Mouse (Mus musculus) embryonic stem cell, embryonic (primary cell): ENCODE results near the gene Zfpm1.

Experiments used
- CTCF ChIA-PET, 4 experiments: fragments of 300-600 bp in 2 of 4; fragments of 350-600 bp in 2 of 4; sonication (Branson Sonifier 250); formaldehyde crosslinking; loops; one replicate each; lab custom pipeline; 2022; ENCODE audit warnings: inconsistent platforms in 2 of 4; lab: Charles Lee
- POLR2A ChIA-PET, 4 experiments: fragments of 300-600 bp in 2 of 4; fragments of 350-600 bp in 2 of 4; sonication (Branson Sonifier 250); formaldehyde crosslinking; loops; one replicate each; lab custom pipeline; 2022; ENCODE audit warnings: antibody characterized with exemption in 4 of 4, inconsistent platforms in 1 of 4; lab: Charles Lee

Zfpm1 gene

DNA sequence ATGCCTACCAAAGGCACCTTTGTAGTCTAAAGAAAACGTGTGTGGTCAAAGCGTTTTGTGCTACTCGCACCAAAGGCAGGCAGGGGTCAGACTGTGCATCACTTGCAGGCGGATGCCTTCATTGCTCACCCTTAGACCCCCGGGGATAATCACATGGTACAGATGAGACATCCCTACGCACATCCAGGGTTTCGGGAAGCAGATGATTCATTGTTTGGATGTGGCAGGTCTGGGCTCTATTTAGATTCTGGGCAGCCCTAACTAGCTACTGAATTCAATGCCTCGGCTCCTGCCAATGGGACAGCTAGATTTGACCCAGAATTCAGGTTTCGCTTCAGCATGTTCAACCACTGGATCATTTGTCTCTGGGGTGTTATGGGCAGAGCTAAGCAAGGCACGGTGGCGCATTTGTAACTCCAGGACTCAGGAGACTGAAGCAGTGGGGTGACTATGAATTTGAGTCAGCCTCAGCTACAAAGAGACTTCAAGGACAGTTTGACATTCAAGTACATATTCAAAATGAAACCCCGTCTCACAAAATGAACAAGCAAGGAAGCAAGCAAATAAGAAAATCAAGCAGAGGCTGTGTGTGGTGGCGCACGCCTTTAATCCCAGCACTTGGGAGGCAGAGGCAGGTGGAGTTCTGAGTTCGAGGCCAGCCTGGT is 77.3 kb downstream of the Zfpm1 start:
- CTCF ChIA-PET: interaction anchor here in 1 of 4 experiments (2.0 kb wide), 1 partner anchor 10 kb away, joined by 7 read pairs; no protein-coding TSS in a partner anchor
- POLR2A ChIA-PET: interaction anchor here in 3 of 4 experiments (0.6 to 2.5 kb wide), 6 partner anchors 10 to 185 kb away, joined by 3 to 7 read pairs (median 4); partner anchors contain the start of gene Zc3h18 (in 1 of the 3)

DNA sequence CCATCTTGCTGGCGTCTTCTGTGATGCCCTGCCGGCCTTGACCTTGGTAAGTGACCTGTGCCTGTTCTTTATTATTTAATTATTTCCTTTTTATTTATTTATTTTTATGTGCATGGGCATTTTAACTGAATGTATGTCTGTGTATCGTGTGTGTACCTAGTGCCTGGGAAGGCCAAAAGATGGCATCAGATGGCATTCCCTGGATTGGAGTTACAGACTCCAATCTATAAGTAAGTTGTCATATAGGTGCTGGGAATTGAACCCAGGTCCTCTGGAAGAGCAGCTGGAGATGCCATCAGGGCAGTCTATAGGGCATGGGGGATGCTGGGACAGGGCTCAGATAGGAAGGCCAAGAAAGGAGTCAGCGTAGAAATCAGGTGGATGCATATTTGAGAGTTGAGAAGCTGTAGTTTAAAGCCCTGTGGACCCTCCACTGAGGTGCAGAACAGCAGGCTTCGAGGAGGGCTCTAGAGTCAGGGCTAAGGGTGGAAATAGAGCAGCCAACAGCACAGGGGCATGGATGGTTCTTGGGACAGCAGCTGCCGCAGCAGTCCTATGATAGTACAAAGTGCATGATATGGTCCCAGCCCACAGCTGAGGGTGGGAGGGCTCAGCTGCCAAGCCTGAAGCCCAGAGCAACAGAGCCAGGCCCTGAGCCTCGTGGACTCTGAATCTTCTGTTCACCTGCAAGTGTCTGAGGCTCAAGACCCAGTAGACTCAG is 78.9 kb downstream of the Zfpm1 start, which contains the start of gene Trhr2:
Gene Trhr2 (minus strand): TSS at position 51 of the 721 bp plus-strand sequence.
- POLR2A ChIA-PET: no interaction called here

DNA sequence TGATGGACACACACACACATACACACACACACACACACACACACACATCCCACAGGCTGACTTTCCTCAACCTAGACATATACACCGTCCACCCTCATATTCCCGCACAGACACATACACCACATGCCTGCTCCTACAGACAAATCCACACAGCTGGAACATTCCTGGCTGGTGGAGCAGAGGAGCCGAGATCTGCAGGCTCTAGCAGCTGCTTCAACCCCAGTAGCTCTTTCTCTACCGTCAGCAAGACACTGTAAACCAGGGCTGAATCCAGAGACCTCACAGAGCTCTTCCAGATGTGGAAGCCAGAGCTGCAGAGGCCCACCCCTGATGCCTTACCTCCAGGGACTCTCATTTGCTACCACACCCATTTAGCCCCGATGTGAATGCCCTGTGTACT is 80.3 kb downstream of the Zfpm1 start:
- ChIA-PET POLR2A (interaction anchor here in 2 of 4 experiments (0.7 to 1.0 kb wide), 2 partner anchors 10 to 389 kb away, joined by 3 read pairs; no protein-coding TSS in a partner anchor), CTCF (no interaction called here)

More for the DNA sequence above, 78.9 kb downstream of the Zfpm1 start, which contains the start of gene Trhr2:
- CTCF ChIA-PET: interaction anchor here in 1 of 4 experiments (0.5 kb wide), 2 partner anchors 58 to 451 kb away, joined by 3 to 6 read pairs; no protein-coding TSS in a partner anchor

DNA sequence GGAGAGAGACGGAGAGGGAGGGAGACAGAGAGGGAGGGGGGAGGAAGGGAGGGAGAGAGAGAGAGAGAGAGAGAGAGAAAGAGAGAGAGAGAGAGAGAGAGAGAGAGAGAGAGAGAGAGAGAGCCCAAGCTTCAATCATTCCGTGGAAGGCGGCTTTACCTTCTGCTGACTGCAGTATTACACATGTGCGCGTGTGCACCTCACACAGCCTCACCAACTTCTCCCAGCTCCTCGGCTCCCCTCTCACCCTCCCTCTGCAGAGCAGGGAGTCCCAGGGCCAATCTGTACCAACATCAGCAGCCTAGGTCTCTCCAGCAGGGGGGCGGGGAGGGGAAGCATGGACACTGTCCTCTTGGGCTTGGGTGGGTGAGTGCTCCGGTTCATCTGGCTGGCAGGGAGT is 81.0 kb downstream of the Zfpm1 start:
- CTCF ChIA-PET: no interaction called here
- POLR2A ChIA-PET: interaction anchor here in 1 of 4 experiments (1.0 kb wide), 1 partner anchor 390 kb away, joined by 3 read pairs; no protein-coding TSS in a partner anchor

DNA sequence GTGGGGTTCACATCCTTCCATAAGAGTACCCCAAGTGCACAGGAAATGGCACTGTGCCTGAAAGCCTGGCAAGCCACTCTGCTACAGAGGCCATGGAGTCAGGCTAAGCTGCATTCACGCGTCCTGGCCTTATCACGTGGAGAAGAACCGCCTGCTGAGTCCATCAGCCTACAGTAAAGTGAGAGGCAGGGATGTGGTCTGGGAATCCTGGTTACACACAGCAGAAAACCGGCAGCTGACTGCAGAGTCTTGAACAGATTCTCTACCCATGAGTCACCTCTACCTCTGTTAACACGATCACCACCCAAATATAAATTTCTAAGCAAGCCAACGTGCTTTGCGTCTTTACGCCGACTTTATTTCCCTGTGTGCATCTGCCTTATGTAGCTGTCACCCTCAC is 86.6 kb downstream of the Zfpm1 start:
- POLR2A ChIA-PET: interaction anchor here in 3 of 4 experiments (0.6 to 2.8 kb wide), 9 partner anchors 9 to 517 kb away, joined by 3 to 10 read pairs (median 6); partner anchors contain the start of gene Mvd (in 1 of the 3)
- CTCF ChIA-PET: interaction anchor here (0.5 to 2.7 kb wide), 22 partner anchors 11 to 391 kb away, joined by 3 to 28 read pairs (median 8); no protein-coding TSS in a partner anchor

DNA sequence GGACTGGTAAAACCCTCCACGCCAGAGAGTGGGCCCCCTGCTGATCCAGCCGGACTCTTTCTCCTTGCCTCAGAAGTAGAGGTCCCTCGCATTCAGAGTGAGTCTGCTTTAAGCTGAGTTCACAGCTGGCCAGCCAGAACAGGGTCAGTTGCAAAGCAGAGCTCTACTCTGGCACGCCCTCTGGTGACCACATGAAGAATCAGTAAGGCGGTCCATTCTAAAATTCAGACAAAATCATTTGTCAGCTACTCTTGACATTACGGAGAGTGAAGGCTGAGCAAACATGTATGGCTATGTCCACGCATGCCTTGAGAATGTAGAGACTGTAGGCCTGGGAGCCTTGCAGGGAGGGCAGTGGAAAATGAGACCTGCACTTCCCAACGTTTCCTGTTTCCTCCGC is 87.7 kb downstream of the Zfpm1 start:
- CTCF ChIA-PET: interaction anchor here (0.5 to 2.7 kb wide), 75 partner anchors 8 to 520 kb away, joined by 3 to 28 read pairs (median 4); partner anchors contain the start of genes Mvd (in 2 of the 4) and Snai3 (in 1 of the 4)
- POLR2A ChIA-PET: interaction anchor here in 3 of 4 experiments (0.6 to 2.8 kb wide), 23 partner anchors 8 to 519 kb away, joined by 3 to 10 read pairs (median 3); partner anchors contain the start of genes Cyba (in 1 of the 3) and Mvd (in 1 of the 3)

DNA sequence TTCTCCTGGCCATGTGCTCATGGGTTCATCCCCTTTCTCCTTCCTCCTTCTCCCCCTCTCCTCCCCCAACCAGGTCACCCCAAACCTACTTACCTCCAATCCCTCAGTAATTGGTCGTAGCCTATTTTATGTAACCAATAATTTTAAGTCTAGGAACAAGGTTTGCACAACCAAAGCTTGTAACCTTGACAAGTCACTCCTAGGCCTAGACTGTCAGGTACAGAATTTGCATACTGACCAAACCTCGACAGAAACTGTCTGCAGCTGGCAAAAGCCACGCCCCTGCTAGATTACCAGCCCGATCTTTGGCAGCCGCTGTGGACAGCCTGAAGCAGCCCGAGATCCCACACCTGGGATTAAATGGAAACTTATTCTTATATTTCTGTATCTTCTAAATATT is 89.8 kb downstream of the Zfpm1 start:
- POLR2A ChIA-PET: interaction anchor here in 1 of 4 experiments (0.6 kb wide), 1 partner anchor 107 kb away, joined by 4 read pairs; no protein-coding TSS in a partner anchor
- CTCF ChIA-PET: interaction anchor here in 2 of 4 experiments (0.7 kb wide), 2 partner anchors 73 to 190 kb away, joined by 3 read pairs; no protein-coding TSS in a partner anchor

DNA sequence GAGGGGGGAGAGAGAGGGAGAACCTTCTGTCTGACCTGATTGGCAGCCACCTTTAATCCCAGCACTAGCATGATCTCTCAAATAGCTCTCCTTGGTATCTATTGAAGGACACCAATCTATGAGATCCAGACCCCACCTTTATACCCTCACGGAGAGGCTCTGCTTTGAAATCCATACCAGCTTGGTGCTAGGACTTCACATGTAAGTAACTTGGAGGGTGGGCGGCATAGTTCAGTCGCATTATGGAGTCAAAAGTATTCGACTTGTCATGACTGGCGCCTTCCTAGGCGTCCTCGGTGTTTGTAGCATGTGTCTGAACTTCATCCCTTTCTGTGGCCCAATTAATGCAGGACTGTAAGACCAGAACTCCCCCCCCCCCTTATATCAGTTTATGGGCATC is 93.4 kb downstream of the Zfpm1 start:
- CTCF ChIA-PET: interaction anchor here in 2 of 4 experiments (0.8 to 1.5 kb wide), 3 partner anchors 85 to 397 kb away, joined by 3 read pairs; no protein-coding TSS in a partner anchor

DNA sequence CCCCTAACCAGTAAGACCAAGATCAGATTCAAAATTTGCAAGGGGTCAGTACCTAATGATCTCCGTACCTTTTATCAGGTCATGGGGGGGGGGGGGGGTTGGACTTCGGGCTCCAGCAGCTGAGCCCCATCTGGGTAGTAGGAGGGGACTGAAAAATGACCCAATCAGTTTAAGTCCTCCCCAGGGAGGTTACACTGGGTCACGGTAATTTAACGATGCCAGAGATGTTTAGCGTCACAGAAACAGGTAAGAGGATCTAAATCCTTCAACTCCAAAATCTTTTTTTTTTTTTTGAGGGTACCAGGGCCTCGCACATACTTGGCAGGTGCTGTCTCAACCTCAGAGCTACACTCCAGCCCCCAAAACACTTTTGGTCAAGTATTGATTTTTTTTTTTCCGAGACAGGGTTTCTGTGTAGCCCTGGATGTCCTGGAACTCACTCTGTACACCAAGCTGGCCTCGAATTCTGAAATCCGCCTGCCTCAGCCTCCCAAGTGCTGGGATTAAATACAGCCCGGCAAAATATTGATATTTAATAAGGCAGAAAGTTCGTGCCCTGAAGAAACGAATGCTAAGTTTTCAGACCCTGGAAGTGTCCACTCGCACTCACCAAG is 93.9 kb downstream of the Zfpm1 start:
- CTCF ChIA-PET: interaction anchor here in 2 of 4 experiments (0.7 to 1.5 kb wide), 4 partner anchors 96 to 398 kb away, joined by 3 to 6 read pairs (median 4); no protein-coding TSS in a partner anchor
- POLR2A ChIA-PET: interaction anchor here in 2 of 4 experiments (0.7 to 5.2 kb wide), 11 partner anchors 11 to 834 kb away, joined by 3 to 39 read pairs (median 3); partner anchors contain the start of genes Il17c (in 1 of the 2), Mvd (in 1 of the 2) and Zfpm1 (in 1 of the 2)

More for the DNA sequence above, 93.4 kb downstream of the Zfpm1 start:
- POLR2A ChIA-PET: interaction anchor here in 3 of 4 experiments (0.7 to 2.8 kb wide), 9 partner anchors 11 to 1706 kb away, joined by 3 to 8 read pairs (median 3); partner anchors contain the start of gene Zfpm1 (in 1 of the 3)

DNA sequence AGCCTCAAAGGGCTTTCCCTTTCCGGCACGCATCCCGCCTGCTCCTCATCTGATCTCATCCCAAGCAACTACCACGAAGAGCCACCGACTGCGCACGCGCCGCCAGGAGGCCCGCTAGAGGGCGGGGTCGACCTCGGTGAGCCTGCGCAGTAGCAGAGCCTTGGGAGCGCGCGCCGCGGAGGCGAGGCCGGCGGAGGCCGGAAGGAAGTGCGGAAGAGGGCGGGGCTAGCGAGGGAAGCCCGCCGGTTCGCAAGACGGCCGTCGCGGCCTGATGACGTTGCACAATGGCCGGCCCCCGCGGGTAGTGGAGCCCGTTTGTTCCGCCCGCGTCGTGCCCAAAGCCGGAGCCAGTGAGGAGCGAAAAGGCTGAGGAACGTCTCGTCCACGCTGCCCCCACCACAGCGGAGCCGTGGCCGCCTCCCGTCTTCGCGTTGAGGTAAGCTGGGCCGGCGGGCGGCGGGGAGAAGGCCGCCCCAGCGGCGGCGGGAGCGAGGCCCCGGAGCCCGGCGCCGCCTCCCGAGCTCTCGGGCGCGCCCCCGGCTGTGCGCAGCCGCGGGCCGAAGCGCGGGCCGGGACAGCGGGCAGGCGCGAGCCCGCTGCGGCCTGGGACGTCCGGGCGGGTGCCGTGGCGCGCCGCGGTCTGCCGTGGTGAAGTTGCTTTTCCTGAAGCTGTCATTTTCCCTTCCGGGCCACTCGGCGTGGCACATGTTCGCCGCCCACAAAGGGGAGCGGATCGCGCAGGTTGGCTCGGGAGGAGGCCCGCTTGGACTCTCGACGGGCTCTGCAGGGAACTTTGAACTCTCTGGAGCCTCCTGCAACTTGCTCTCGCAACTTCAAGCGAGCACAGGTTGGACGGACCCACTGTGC is 94.7 kb downstream of the Zfpm1 start, which contains the start of gene Zc3h18:
Gene Zc3h18 (plus strand): TSS at position 245 of the 867 bp plus-strand sequence.
- CTCF ChIA-PET: interaction anchor here in 2 of 4 experiments (0.6 to 1.5 kb wide), 4 partner anchors 97 to 802 kb away, joined by 3 to 6 read pairs (median 4); no protein-coding TSS in a partner anchor
- POLR2A ChIA-PET: interaction anchor here in 3 of 4 experiments (0.8 to 5.2 kb wide), 28 partner anchors 7 to 525 kb away, joined by 3 to 39 read pairs (median 4); partner anchors contain the start of genes Cyba (in 2 of the 3), Mvd (in 2 of the 3), Cdt1 (in 1 of the 3) and Il17c (in 1 of the 3)

DNA sequence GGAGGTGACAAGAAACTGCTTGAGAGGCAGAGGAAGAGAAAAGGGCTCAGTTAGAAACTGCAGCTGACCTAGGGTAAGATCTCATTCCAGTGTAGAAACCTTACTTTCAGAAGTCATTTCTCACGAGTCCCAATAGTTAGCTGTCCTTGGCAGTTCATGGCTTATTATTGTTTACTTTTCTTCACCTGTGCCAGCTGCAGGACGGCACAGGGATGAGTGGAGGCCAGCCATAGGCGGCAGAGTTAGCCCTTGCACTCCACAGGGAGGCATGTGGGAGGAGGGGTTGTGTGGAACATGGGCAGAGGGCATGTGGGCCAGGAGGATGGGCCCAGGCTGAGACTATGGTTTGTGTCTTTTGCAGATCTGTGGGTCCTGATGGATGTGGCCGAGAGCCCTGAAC is 101.1 kb downstream of the Zfpm1 start:
- POLR2A ChIA-PET: interaction anchor here in 1 of 4 experiments (0.6 kb wide), 1 partner anchor 9 kb away, joined by 3 read pairs; no protein-coding TSS in a partner anchor

More for the DNA sequence above, 101.1 kb downstream of the Zfpm1 start:
- CTCF ChIA-PET: no interaction called here
